Mouse (Mus musculus): ENCODE measurements around the gene Pcna. TPM values are rescaled to one million over a fixed set of nuclear protein-coding genes. Genes with fewer than 3 reads are reported as not detected.

Gene Pcna
- total RNA-seq (2023), result 268 TPM

DNA sequence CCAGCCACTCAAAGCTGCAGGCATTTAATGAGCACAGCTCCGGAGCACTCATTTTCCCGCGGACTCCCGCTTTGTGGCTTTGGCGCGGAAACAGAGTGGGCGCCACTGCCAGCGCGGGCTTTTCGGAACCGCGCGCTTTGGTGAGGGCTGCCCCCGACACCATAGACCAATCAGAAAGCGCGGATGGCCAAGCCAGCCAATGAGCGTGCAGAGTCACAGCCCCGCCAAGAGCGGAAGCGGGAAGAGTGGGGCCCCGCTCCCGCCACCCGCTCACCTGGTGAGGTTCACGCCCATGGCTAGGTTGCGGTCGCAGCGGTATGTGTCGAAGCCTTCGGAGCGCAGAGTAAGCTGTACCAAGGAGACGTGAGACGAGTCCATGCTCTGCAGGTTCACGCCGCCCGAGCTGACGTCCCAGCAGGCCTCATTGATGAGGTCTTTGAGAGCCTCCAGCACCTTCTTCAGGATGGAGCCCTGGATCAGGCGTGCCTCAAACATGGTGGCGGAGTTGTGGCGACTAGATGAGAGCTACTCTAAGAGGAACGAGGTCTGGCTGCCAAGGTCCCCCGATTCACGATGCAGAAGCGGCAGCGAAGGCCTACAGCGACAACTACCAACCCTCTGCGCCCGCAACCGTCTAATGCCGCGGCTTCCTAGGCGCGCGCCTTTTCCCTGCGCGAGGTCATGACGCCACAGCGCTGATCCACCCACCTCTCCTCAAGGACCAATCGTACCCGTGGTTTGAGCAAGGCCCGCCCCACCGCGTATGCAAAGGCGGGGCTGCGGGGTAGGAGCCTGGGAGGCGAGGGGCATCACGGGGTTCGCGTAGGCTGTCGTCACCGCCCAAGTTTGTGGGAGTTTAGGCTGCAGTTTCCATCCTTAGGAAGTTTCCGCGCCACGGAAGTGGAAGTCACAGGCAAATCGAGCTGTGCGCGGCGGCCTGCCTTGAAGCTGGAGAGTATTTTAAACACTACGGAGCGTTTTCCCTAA lies at the start of gene Pcna:
Gene Pcna, minus strand, starts transcription at position 773 of the 987 bp plus-strand sequence.

DNA sequence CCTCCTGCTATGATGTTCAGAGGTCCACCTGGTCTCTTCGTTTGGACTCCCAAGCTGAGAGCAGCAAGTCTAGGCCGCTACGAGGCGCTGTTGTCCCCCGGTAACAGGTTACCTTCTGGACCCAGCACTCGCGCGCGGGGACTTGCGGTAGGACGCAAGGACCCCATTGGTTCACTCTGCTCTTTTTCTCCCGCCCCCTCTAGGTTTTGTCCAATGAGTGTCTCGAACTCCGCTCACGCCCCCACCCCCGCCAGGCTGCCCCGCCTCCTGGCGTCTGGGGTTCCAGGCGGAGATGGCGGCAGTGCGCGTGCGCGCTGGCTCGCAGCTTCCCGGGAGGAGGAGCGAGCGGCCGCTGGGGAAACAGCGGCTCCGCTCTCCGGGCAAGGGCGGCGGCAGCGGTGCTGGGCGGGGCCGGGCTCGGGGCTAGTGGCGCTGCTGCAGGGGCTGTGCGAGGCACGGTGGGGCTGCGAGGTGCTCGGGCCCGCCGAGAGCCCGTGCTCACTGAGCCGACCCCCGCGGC lies 9.8 kb upstream of the Pcna start, which contains the start of gene Cds2:
Gene Cds2, plus strand, starts transcription at position 270 of the 520 bp plus-strand sequence.

DNA sequence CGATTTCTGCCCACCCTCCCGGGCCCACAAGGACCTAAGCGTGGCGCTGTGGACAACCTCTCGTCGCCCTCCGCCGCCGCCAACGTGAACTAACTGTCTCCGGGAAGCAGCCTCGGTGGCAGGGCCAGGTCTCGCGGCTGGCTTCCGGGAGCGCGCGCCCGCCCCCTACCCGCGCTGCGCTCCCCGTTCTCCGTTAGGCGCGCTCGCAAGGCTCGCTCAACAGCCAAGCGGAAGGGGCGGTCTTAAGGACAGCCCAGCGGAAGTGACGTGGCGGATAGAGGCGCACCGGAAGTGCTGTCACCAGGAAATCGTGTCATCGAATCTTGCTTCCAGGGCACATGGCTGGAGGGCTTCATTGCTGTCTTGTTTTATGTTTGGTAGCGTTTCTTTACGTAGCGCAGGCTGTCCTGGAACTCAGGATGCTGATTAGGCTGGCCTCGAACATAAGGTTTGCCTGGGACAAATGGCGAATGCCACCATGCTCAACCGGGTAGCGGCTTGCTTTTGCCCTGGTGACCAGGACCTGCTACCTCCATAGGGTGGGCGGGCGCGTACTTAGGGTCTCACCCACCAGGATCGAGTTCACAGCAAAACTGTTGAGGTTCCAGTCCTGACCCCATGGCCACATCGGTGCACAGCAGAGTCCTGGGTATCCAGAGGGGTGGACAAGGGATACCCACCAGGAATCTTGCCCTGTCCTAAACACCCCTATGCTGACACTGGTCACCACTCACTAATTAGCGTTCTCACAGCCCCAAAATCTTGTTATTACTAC lies 5.4 kb downstream of the Pcna start, which contains the start of gene Tmem230:
Gene Tmem230, minus strand, starts transcription at position 269 of the 775 bp plus-strand sequence.

Other genes starting within 250 kb of the Pcna start
- gene Rassf2, start 223.1 kb downstream of the Pcna start, total RNA-seq (2023), result 187 TPM
- gene Slc23a2, start 108.2 kb downstream of the Pcna start, total RNA-seq (2023), result 34.1 TPM
- gene Tmem230, start 5.5 kb downstream of the Pcna start, total RNA-seq (2023), result 30.7 TPM
- gene Cds2, start 9.8 kb upstream of the Pcna start, total RNA-seq (2023), result 95.6 TPM
- not detected for gene Prokr2, start 132.1 kb upstream of the Pcna start, total RNA-seq (2023)